Mouse (Mus musculus) liver, embryonic 15.5 days (tissue): ENCODE results near the gene Pirb. TPM values are rescaled to one million over a fixed set of nuclear protein-coding genes. Genes with fewer than 3 reads are reported as not detected.
"Not testable (repeated sequence)": the region's sequence is repeated elsewhere in the genome, so short reads cannot be mapped to it uniquely, and the experiment has no call there.

Source experiments
- ATAC-seq: fragments of 200-750 bp; cut with Nextera tagmentation; 2 replicates; pipeline ENCODE4 v1.8.0; 2017; ENCODE audit warnings: moderate number of reproducible peaks, mild to moderate bottlenecking, moderate library complexity; ENCODE audit not compliant: insufficient read depth
- H3K27ac ChIP-seq: fragments of 300-500 bp; sonication (generic); replicated peaks from 2 replicates; pipeline ENCODE4 v1.5.1; 2015; ENCODE audit warnings: mild to moderate bottlenecking, inconsistent platforms
- H3K27me3 ChIP-seq: fragments of 300-500 bp; sonication (generic); 2 replicates; pipeline ENCODE4 v1.6.1; 2015; ENCODE audit warnings: mild to moderate bottlenecking, inconsistent platforms
- H3K36me3 ChIP-seq: fragments of 300-500 bp; sonication (generic); replicated peaks from 2 replicates; pipeline ENCODE4 v1.6.1; 2015; ENCODE audit warnings: moderate library complexity, mild to moderate bottlenecking, inconsistent platforms
- H3K4me1 ChIP-seq: fragments of 300-500 bp; sonication (generic); replicated peaks from 2 replicates; pipeline ENCODE4 v1.6.1; 2015; ENCODE audit warnings: inconsistent platforms
- H3K4me2 ChIP-seq: fragments of 300-500 bp; sonication (generic); 2 replicates; pipeline ENCODE4 v1.6.1; 2015; ENCODE audit warnings: moderate library complexity, mild to moderate bottlenecking, inconsistent platforms
- H3K4me3 ChIP-seq: fragments of 300-500 bp; sonication (generic); replicated peaks from 2 replicates; pipeline ENCODE4 v1.5.1; 2015; ENCODE audit warnings: mild to moderate bottlenecking, inconsistent platforms
- H3K9ac ChIP-seq: fragments of 300-500 bp; sonication (generic); 2 replicates; pipeline ENCODE4 v1.6.1; 2015; ENCODE audit warnings: moderate library complexity, mild to moderate bottlenecking, inconsistent platforms
- H3K9me3 ChIP-seq: fragments of 300-500 bp; sonication (generic); replicated peaks from 2 replicates; pipeline ENCODE4 v1.6.1; 2016; ENCODE audit warnings: inconsistent platforms
- WGBS: fragments of 180-500 bp; shearing (Covaris S2); methylation state at CpG from one replicate; pipeline ENCODE4 v1.1.7; 2015; ENCODE audit warnings: mixed read lengths; ENCODE audit not compliant: insufficient replicate concordance; 5-methylcytosine and 5-hydroxymethylcytosine counted together
- polyA plus RNA-seq: library from polyadenylated mRNA; unstranded; fragments of >200 nt; fragmentation: Nextera tagmentation; extraction: Ambion mirVana; gene quantifications from 2 replicates; pipeline ENCODE4 v1.2.1, GENCODE M21; 2015

Gene Pirb
- polyA plus RNA-seq, 1 experiment from 2014 or later, result 5.1 TPM

DNA sequence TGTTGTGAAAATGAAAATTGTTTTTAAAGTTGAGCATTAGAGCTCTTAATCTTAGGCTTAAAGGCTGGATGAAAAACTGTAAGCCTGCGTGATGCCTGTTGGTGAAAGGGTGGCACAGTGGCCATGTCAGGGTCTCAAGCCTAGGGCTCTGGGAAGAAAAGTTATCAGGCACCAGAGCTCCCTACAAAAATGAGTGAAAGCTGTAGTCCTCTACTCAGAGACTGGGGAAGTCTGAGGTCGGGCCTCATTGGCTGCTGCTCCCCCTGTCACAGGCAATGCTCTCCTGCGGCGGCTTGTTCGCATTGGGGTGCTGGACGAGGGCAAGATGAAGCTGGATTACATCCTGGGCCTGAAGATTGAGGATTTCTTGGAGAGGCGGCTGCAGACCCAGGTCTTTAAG is 14.7 kb downstream of the Pirb start:
- 2% methylated on average over 7 of the region's 7 CpGs for WGBS
- H3K4me3 ChIP-seq, result peak overlapping the region; percentile 75
- not testable (repeated sequence) for ATAC-seq, H3K9me3 ChIP-seq, H3K27me3 ChIP-seq
- H3K4me2 ChIP-seq, result peak overlapping the region; percentile 83
- H3K36me3 ChIP-seq, result peaks cover 36% of the 10 kb centered on the region
- peak overlapping the region; percentile 93 for H3K27ac ChIP-seq
- peaks cover 31% of the 10 kb centered on the region for H3K4me1 ChIP-seq
- H3K9ac ChIP-seq, result peak overlapping the region; percentile 66

DNA sequence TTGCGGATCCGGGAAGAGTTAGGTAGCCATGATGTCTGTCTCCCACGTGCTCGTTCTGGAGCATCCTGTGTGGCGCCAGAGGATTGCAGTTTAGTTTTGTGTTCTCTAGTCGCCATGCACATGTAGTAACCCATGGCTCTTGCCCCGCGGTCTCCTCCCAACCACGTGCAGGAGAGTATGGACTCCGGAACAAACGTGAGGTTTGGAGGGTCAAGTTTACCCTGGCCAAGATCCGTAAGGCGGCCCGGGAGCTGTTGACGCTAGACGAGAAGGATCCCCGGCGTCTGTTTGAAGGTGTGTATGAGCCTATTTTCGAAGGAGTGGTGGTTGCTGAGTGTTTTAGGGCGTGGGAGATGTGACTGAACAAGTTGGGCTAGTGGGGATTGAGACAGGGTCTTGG is 15.7 kb downstream of the Pirb start:
- Histone ChIP-seq H3K9ac (peak overlapping the region; percentile 66), H3K27me3 (no peaks in the 10 kb centered on the region), H3K4me3 (peak overlapping the region; percentile 75), H3K4me1 (peaks cover 31% of the 10 kb centered on the region), H3K4me2 (peak overlapping the region; percentile 83), H3K36me3 (peaks cover 42% of the 10 kb centered on the region), H3K9me3 (no peaks in the 10 kb centered on the region), H3K27ac (peak overlapping the region; percentile 93)
- under 1% methylated on average over 20 of the region's 20 CpGs for WGBS
- ATAC-seq, result peak; percentile 26

DNA sequence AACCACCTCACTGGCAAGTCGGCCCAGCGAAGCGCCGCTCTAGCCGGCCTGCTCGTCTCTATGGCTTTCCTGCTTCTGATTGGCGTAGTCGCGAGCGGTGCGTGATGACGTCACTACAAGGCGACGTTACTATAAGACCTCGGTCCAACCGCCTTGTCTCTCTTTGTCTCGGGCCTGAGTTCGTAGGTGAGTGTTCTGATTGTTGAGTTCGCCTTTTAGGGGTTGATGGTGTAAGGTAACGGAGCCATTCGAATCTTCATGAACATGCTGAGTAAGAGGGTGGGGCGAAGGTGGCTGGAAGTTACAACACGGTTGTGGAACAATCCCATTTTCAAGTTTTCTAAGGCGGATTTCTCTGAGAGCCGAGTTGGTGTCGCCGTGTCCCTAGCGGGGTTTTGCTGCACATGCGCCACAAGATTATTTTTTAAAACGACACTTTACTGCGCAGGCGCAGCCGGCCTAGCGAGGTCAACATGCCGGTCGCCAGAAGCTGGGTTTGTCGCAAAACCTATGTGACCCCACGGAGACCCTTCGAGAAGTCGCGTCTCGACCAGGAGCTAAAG is 16.2 kb downstream of the Pirb start, which contains the start of gene Rps9:
Gene Rps9 (plus strand): TSS at position 115 of the 563 bp plus-strand sequence.
- peak within 1 kb of the TSS; percentile 83 for H3K4me2 ChIP-seq
- 1% methylated on average over 42 of the region's 42 CpGs for WGBS
- H3K4me3 ChIP-seq, result peak within 1 kb of the TSS; percentile 75
- peak within 1 kb of the TSS; percentile 66 for H3K9ac ChIP-seq
- no peaks in the 10 kb centered on the region for H3K27me3 ChIP-seq
- ATAC-seq, result peak; percentile 89
- peak within 1 kb of the TSS; percentile 93 for H3K27ac ChIP-seq
- peaks cover 42% of the 10 kb centered on the region for H3K36me3 ChIP-seq
- peaks cover 31% of the 10 kb centered on the region for H3K4me1 ChIP-seq
- no peaks in the 10 kb centered on the region for H3K9me3 ChIP-seq

DNA sequence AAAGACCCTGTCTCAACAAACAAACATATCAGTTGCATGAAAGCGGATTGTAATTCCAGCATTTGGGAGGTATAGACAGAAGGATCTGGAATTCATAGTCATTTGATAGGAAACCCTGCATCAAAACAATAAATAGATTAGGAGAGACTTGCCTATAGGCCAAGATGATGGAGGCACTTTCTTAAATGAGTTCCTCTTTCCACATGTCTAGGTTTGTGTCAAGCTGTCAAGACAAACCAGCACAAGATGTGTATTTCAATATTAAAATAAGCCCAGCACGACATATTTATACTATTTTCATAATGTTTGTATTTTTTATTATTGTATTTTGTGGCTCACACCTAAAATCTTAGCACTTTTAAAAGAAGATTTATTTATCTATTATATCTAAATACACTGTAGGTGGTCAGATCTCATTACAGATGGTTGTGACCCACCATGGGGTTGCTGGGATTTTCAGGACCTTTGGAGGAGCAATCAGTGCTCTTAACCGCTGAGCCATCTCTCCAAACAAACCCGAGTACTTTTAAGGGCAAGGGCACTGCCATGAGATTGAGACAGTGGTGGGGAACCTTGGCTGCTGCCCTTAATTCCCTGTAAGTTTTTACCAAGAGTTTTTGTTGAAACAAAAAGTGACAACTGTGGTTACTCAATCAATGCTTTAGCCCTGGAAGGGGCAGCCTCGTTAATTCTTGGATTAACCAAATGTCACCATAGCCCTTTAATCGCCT is 16.9 kb downstream of the Pirb start:
- Histone ChIP-seq H3K9ac (peak overlapping the region; percentile 43; the same call in 1 of the 2 replicates), H3K4me3 (peak overlapping the region; percentile 75), H3K27me3 (no peaks in the 10 kb centered on the region), H3K4me2 (peak overlapping the region; percentile 83), H3K4me1 (peaks cover 31% of the 10 kb centered on the region), H3K36me3 (peaks cover 44% of the 10 kb centered on the region), H3K9me3 (no peaks in the 10 kb centered on the region), H3K27ac (peak overlapping the region; percentile 93)
- ATAC-seq, result peak; percentile 43
- WGBS, result 18% methylated on average over 6 of the region's 6 CpGs

DNA sequence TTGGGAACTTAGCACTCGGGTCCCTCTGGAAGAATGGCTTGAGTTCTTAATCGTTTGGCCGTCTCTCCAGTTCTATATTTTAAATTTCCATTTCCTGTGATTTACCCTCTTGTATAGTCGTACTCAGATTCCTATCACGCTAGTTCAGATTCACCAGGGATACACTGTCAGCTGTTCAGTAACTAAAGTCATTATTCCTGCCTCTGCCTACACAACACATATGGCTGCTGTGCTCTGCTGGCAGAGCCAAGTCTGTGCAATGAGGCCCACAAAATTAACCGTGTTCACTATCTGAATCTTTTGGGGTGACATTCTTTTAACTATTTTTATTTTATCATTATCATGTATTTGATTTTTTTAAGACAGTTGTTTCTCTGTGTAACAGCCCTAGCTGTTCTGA is 21.7 kb downstream of the Pirb start:
- WGBS, result 73% methylated on average over 6 of the region's 6 CpGs
- peaks cover 29% of the 10 kb centered on the region for H3K4me1 ChIP-seq
- H3K4me2 ChIP-seq, result no peak overlapping the region
- H3K9me3 ChIP-seq, result no peaks in the 10 kb centered on the region
- no peak overlapping the region for H3K9ac ChIP-seq
- H3K36me3 ChIP-seq, result peaks cover 14% of the 10 kb centered on the region; the same call in 1 of the 2 replicates
- no peak for ATAC-seq
- no peaks in the 10 kb centered on the region for H3K27me3 ChIP-seq
- H3K4me3 ChIP-seq, result no peak overlapping the region
- H3K27ac ChIP-seq, result no peak overlapping the region

DNA sequence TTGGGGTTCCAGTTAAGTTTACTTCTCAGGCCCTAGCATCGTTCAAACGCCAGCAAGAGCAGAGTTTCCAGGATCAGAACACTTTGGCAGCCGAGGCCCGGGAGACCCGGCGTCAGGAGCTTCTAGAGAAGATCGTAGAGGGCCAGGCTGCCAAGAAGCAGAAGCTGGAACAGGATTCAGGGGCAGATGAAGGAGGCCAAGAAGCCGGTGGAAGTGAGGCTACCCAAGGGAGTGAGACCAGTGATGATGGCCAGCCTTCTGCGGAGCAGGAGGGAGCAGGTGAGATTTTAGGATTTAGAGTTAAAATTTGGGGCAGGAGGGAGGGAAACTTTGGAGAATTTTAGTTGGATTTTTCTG is 25.3 kb downstream of the Pirb start:
- not testable (repeated sequence) for H3K9me3 ChIP-seq, H3K36me3 ChIP-seq, ATAC-seq, H3K27me3 ChIP-seq
- Histone ChIP-seq H3K27ac (peak overlapping the region; percentile 88; the same call in 1 of the 2 replicates), H3K4me2 (peak overlapping the region; percentile 94), H3K4me3 (peak overlapping the region; percentile 72), H3K9ac (peak overlapping the region; percentile 74), H3K4me1 (peaks cover 40% of the 10 kb centered on the region)
- 8% methylated on average over 9 of the region's 9 CpGs for WGBS

DNA sequence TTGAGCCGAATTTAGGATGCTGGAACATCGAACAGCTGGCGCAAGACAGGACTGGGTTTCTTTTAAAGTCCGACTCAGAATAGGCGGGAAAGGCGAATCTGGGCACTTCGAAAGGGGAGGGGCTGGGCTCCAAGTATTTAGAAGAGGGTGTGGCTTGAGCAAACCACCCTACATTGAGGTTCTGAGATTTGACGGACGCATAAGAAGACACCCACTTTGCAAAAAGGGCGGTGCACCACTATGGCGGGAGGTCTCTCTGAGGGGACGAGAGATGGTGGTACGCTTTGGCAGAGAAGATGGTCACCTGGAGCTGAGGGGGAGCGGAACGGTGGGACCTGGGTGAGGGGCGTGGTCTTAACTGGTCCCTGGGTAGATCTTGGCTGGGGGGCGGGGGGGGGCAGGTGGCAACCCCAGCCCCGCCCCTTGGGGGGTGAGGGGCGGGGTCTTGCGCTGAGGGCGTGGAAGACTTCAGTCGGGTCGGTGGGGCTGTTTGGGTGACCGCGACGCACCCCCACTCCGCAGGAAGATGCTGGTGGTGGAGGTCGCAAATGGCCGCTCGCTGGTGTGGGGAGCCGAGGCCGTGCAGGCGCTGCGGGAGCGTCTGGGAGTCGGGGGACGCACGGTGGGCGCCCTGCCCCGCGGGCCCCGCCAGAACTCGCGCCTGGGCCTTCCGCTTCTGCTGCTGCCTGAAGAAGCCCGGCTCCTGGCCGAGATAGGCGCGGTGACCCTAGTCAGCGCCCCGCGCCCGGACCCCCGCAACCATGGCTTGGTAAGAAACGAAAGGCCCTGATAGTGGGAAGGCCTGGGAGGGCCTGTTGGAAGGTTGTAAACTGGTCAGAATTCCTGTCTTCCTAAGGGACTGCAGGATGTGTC is 25.9 kb downstream of the Pirb start:
- Histone ChIP-seq H3K9me3 (no peaks in the 10 kb centered on the region), H3K27ac (peak overlapping the region; percentile 88)

DNA sequence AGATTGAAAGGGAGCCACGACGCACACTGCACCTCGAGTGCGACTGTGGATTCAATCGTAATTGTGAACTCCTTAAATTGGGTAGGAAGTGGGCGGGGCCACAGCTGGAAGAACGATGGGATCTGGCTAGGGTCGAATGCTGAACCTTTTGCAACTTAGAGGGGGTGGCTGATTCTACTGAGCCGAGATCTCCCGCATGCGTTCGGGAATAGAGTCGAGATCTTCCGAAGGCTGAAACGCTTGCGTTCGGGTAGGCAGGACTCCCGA is 26.4 kb downstream of the Pirb start:
- no peak for ATAC-seq
- Histone ChIP-seq H3K9ac (peak overlapping the region; percentile 74), H3K9me3 (no peaks in the 10 kb centered on the region), H3K27me3 (no peaks in the 10 kb centered on the region), H3K36me3 (0 out of 2 replicates have a peak, but pooled peaks cover 7% of the 10 kb centered on the region), H3K4me3 (peak overlapping the region; percentile 72), H3K27ac (peak overlapping the region; percentile 88), H3K4me2 (peak overlapping the region; percentile 94), H3K4me1 (peaks cover 40% of the 10 kb centered on the region)
- under 1% methylated on average over 18 of the region's 18 CpGs for WGBS

More for the DNA sequence above, 25.9 kb downstream of the Pirb start:
- WGBS, result 1% methylated on average over 55 of the region's 55 CpGs
- ATAC-seq, result peak; percentile 47
- no peaks in the 10 kb centered on the region for H3K27me3 ChIP-seq
- peak overlapping the region; percentile 72 for H3K4me3 ChIP-seq
- H3K4me2 ChIP-seq, result peak overlapping the region; percentile 94
- H3K4me1 ChIP-seq, result peaks cover 40% of the 10 kb centered on the region
- H3K9ac ChIP-seq, result peak overlapping the region; percentile 74
- H3K36me3 ChIP-seq, result 0 out of 2 replicates have a peak, but pooled peaks cover 7% of the 10 kb centered on the region

DNA sequence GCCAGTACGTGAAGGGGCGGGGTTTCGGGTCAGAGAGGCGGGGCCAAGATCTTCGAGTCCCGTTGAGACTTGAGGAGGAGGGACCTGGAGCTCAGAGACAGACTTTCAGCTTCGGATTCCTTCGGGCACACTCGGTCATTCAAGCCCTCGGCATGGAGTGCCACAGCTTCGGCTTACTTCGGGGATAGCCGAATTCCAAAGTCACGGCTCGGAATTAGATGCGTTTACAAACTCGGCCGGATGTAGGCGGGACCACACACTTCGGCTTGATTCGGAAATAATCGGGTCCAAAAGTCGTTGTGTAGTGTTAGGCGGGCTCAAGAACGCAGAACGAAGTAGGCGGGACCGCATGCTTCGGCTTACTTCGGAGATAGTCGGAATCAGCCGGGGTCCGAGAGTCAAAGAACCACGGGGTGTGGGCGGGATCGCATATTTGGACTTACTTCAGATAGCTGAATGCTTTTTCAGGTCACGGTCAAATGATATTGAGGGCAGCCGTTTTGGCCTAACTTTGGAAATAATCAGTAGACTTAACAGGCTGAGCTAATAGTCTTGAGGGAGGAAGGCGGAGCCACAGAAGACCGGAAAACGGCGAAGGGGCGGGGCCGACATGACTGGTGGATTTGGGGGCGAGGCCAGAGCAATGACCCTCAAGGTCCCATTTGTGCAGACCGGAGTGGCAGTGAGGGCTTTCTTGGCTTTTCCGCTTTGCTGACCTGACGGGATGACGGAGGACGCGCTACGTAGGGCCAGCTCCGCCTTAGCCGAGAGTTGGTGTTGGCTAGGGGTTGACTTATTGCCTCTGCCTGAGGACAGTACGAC is 27.0 kb downstream of the Pirb start, which contains the start of gene Mboat7:
Gene Mboat7 (minus strand): TSS at position 537 of the 822 bp plus-strand sequence.
- Histone ChIP-seq H3K9ac (peak within 1 kb of the TSS; percentile 74), H3K4me2 (peak within 1 kb of the TSS; percentile 94), H3K9me3 (no peaks in the 10 kb centered on the region), H3K27me3 (no peaks in the 10 kb centered on the region), H3K4me3 (peak within 1 kb of the TSS; percentile 72), H3K27ac (peak within 1 kb of the TSS; percentile 88), H3K36me3 (peaks cover 3% of the 10 kb centered on the region; the same call in 1 of the 2 replicates), H3K4me1 (peaks cover 40% of the 10 kb centered on the region)
- ATAC-seq, result peak; percentile 80
- WGBS, result under 1% methylated on average over 55 of the region's 55 CpGs

DNA sequence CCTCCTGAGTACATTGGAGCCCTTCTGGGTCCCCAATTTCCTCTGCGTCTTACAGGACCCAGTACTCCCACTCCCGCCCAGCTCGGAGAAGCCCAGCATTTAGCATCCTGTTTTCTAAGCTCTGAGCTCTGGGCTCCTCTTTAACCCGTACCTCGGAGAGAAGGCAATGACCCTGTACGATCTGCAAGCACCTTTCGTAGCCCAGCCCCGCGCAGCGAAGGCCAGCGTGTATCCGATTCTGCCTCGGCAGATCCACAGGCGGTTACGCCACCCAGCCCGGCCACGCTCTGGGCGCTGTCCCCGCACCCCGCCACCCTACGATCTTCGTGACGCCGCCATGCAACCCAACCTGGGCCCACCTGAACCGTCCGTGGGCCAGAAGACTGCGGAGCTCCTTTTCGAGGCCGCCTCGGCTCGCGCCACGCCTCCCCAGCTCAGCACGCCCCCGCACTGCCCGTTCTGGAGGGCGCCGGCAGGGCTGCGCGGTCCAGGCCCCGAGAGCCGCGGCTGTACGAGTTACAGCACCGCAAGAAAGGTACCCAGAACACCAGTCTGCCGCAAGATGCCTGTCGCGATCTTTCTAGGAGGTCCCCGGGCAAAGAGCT is 27.7 kb downstream of the Pirb start, which contains the start of gene Tsen34:
Gene Tsen34 (plus strand): TSS at position 482 of the 605 bp plus-strand sequence.
- Histone ChIP-seq H3K9me3 (no peaks in the 10 kb centered on the region), H3K4me1 (peaks cover 40% of the 10 kb centered on the region), H3K27me3 (no peaks in the 10 kb centered on the region), H3K27ac (peak within 1 kb of the TSS; percentile 88), H3K4me3 (peak within 1 kb of the TSS; percentile 72), H3K9ac (peak within 1 kb of the TSS; percentile 74), H3K36me3 (peaks cover 2% of the 10 kb centered on the region), H3K4me2 (peak within 1 kb of the TSS; percentile 94)
- peak; percentile 47 for ATAC-seq
- under 1% methylated on average over 49 of the region's 49 CpGs for WGBS
